Mouse (Mus musculus) hindlimb bud, embryonic 11.5 days (tissue): ENCODE measurements around the gene Irs1.

Source experiments
- DNase-seq: peaks from one replicate; pipeline ENCODE4 v3.0.0-alpha.2; 2012; ENCODE audit warnings: low read depth, low spot score; ENCODE audit errors: extremely low spot score

Irs1 gene

GRCm38 (mm10) chr1:82291151-82291797 is at the start of gene Irs1:
Irs1 (minus strand) TSS chr1:82291416.
- no peak for DNase-seq

GRCm38 (mm10) chr1:82334506-82334905 is 43.3 kb upstream of the Irs1 start:
- DNase-seq = no peak

- no peak for DNase-seq
Measured at GRCm38 (mm10) chr1:82329954-82330247, 38.7 kb upstream of the Irs1 start.

DNA sequence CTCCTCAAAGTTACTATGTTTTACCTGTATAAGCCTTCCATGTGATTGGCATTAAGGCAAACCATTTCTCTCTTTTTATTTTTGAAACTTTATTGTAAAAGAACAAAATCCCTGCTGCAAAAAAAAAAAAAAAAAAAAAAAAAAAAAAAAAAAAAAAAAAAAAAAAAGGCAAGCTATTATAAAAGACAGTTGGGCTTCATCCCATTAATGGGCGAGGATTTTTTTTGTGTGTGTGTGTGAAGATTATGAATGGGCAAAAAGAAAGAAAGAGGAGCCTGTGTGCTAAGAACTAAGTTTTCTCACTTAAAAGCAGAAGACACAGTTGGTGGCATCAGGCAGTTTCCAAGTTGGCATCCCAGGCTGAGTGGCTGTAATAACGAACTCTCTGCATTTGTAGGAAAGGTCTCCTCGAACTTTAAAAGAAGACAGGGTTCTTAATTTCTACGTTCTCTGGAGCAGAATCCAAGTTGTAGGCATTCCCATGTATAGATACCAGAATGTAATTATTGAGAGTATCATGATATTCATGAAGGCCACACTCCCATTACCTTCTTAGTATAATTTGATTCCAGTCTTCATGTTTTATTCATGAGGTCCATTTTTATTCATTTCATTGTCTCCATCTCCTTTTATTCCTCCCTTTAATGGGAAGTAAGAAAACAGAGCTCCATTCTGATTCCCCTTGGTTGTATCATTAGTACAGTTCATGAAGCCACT is 38.2 kb upstream of the Irs1 start:
- DNase-seq = no peak

DNA sequence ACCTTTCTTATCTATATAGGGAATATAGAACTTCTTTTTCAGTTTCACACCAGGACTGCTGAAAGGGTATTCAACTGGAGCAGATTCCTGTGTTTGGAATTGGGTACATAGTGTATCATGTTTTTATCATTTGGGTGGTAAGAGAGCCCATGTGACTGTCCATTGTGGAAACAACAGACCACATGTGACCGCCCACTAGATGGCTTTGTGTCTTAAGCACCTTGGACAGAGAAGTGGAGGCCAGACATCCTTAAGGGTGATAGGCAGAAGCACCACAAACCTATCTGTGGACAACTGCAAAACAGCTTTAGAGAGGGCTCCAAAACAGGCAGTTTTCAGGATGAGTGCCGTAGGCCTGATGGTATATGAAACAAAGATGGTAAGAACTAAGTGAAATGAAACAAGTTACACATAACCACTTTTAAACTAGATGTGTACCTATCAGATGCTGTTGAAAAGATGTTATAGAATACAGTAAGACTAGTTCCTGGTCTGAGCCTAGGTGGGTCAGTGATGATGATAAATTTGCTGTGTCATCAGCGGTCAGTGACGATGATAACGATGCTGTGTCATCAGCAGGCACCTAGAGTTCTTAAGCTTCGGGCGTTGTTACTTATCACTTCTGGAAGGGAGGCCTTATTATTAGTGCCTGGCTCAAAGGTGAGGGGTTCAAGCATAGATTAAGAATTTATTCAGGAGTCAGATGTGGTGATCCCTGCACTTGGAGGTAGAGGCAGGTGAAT is 37.0 kb upstream of the Irs1 start:
- DNase-seq = no peak

- DNase-seq = no peak
Measured at GRCm38 (mm10) chr1:82326120-82326519, 34.9 kb upstream of the Irs1 start.

- no peak for DNase-seq
Measured at GRCm38 (mm10) chr1:82324131-82324785, 33.0 kb upstream of the Irs1 start.

- DNase-seq = no peak
Measured at GRCm38 (mm10) chr1:82321441-82321840, 30.2 kb upstream of the Irs1 start.

- DNase-seq = no peak
Measured at GRCm38 (mm10) chr1:82320864-82321263, 29.6 kb upstream of the Irs1 start.

GRCm38 (mm10) chr1:82320456-82320855 is 29.2 kb upstream of the Irs1 start:
- no peak for DNase-seq

DNA sequence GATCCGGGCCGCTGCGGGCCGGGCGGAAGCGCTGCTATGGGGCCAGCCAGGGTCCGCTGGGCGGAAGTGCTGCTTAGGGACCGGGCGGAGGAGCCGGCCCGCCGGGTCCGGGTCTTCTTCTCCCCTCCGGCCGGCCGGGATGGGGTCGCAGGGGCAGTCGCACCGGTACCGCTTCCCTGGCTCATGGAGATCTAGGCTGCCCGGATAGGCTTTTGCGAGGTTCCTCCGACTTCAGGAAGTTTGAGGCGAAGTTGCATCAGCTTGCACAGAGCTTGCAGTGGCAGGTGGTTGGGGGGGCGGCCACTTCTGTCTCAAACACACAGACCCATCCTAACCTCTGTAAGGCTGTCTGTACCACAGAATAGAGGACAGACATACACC is 25.5 kb upstream of the Irs1 start:
- no peak for DNase-seq

DNA sequence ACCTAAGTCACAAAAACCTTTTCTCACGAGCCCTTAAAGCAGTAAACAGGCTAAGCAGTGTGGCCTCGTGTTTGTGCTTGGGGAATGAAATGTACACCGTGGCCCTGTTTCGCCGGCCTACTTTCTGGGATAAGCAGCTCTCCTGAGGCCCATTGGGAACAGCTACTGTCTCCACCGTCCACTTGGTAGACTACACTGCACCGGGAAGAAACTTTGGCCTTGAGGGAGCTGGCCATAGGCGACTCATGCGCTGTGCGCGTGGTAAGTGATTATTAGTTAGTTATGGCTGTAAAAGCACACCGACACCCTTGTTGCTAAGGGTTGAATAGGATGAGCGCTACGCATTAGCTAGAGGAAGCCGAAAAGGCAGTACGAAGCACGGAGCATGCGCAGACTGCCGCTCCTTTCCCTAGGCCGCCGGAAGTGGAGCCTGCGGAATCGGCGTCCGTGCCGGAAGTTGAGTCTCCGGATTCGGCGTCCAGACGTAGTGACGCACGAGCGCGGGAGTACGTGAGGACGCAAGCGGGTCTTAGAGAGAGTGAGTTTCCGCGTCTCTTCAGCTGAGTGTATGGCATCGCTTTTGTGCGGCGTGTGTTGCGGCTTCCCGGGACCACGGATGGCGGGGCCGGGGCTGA is 25.0 kb upstream of the Irs1 start, which contains the start of gene Rhbdd1:
Rhbdd1 (plus strand) TSS at position 342 of the 635 bp plus-strand sequence.
- peak; percentile 93 for DNase-seq

DNA sequence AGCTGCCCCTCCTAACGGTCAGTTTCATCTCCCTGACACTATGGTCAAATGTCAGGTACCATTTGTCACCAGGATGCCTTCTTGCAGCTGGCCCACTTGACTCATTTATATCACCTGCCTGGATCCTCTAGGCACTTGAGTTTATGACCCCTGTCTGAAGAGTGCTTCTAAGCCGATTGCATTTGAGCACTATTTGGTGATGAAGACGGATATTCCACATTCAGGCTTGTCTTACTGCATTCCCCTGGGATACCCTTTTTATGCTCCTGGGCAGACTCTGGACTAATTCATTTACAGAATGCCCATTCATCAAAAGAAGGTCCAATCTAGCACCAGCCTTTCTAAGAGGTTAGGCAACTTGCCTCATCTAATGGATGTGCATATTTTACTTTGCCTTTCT is 13.3 kb upstream of the Irs1 start:
- DNase-seq = no peak

GRCm38 (mm10) chr1:82298586-82298985 is 7.4 kb upstream of the Irs1 start:
- DNase-seq = no peak

DNA sequence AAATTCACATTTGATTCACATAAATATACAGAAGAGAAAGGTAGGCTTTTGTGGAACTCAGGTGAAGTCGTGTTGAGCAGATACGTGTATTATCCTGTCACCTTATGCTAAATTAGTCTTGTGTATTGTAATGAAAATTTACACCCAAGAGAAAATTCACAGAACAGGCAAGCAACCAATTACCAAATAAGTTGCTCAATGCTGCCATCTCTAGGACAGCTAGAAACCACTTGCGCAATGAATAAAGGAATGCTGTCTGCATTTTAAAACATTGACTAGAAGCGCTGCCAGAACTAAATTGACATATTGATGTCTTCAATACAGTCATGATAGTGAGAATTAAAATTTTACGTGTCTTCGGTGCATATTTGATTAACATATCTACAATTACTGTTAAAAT is 2.9 kb upstream of the Irs1 start:
- DNase-seq = no peak

DNA sequence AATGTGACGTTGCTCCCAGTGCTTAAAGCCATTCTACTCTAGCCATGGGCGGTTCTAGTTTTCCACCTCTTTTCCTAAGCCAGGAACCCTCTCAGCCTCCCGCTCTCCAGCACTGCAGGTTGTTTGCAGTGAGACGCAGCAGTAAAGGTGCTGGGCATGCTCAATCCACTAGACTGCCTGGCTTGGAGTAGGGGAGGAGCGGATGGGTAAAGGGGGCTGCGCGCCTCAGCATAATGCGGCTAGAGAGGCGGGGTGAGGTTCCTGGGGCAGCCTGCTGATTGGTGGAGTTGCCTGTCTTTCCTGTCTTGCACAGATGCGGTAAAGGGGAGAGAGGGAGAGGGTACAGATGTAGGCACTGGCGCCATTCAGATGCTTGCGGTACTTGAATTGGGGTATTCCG is 1.6 kb upstream of the Irs1 start:
- no peak for DNase-seq

DNA sequence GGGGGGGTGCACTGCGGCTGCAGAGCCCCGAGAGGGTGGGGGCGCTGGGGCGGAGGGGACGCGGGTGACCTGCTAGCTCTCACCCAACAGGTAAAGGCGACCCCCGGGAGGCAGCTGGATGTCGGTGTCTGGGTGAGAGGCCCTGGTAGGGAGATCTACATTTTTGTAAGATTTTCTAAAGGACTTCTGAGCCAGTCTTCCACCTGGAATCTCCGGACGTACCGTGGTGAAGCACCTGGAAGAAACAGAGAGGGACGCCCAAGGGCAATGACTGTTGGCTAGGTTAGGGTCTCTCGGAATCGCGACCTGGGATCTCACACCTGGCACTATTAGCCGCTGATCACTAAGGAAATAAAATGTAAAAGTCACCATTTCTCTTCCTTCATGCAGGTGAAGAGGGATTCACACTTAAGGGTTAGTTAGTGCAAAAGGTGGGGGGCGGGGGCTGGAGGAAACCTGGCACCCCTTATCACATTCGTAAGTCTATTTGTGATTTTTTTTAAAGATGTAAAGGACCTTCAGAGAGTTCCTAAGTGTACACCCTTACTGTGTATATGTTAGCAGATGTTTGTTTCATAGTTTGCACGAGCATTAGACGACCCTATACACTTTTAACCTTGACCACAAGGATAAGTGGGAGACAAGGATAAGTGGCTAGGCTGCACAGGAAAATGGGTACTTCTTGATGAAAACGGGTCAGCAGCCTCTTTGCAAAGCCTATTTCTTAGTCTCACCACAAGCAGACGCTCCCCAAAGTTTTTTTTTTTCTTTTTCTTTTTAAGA is 905 bp upstream of the Irs1 start:
- no peak for DNase-seq

DNA sequence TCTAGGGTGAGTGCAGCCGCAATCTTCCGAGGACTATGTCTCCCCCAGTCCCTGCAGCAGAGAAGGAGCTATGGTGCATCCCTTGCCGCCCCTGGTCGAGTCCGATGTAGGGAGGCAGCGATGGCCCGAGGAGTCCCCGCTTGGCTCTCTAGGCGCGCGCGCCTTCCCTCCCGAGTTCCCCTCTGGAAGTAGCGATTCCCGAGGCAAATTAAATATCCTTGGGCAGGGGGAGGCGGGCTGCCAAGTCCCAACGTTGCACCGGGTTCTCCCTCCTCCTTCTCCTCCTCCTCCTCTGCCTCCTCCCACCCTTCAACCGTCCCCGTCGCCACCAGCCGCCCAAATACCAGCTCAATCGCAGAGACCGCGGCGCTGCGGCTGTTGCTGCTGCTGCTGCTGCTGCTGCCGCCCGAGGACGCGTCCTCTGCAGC is 479 bp downstream of the Irs1 start:
- DNase-seq = no peak

DNA sequence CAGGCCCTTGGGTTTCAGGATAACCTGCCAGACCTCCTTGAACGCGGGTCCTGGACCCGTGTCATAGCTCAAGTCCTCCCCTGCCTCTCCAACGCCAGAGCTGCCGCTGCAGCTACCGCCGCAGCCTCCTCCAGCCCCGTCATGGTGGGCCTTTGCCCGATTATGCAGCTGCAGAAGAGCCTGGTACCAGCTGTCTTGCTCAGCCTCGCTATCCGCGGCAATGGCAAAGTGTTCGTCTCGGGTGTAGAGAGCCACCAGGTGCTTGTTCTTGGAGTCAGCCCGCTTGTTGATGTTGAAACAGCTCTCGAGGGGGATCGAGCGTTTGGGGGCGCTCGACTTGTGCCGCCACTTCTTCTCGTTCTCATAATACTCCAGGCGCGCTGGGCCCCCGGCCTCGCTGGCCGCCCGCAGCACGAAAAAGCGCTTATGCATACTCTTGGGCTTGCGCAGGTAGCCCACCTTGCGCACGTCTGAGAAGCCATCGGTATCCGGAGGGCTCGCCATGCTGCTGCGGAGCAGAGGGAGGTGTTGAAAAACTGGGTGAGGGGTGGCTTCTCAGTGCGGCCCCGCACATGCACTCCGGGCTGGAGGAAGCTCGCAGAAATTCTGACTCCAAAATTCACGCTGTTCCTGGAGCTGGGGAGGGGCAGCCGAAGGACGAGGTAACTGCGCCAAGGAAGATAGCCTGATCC is 1.1 kb downstream of the Irs1 start:
- DNase-seq = no peak
